Mouse (Mus musculus) thymus, adult 2 months (tissue): ENCODE measurements around the gene Apoo. TPM values are rescaled to one million over a fixed set of nuclear protein-coding genes. Genes with fewer than 3 reads are reported as not detected.
"Not testable (repeated sequence)": the region's sequence is repeated elsewhere in the genome, so short reads cannot be mapped to it uniquely, and the experiment has no call there.

Experiments
- DNase-seq: peaks from one replicate; pipeline ENCODE4 v3.0.0; 2021
- H3K27ac ChIP-seq: fragments of 200-500 bp; 2 replicates; pipeline ENCODE4 v1.5.1; 2012; ENCODE audit warnings: low read length, control low read depth; ENCODE audit not compliant: control insufficient read depth, insufficient read depth
- H3K27me3 ChIP-seq: fragments of 200-500 bp; 2 replicates; pipeline ENCODE4 v1.6.1; 2012; ENCODE audit warnings: mild to moderate bottlenecking, low read length, moderate library complexity, mixed read lengths; ENCODE audit not compliant: control insufficient read depth, insufficient read depth
- H3K36me3 ChIP-seq: fragments of 200-500 bp; 2 replicates; pipeline ENCODE4 v1.6.1; 2012; ENCODE audit warnings: mild to moderate bottlenecking, low read length, moderate library complexity; ENCODE audit not compliant: control insufficient read depth, insufficient read depth
- H3K4me1 ChIP-seq: fragments of 200-500 bp; replicated peaks from 2 replicates; pipeline ENCODE4 v1.6.1; 2012; ENCODE audit warnings: low read length; ENCODE audit not compliant: control insufficient read depth, insufficient read depth
- H3K4me3 ChIP-seq: fragments of 200-500 bp; 2 replicates; pipeline ENCODE4 v1.5.1; 2012; ENCODE audit warnings: mild to moderate bottlenecking, low read length, control low read depth, moderate library complexity; ENCODE audit not compliant: control insufficient read depth, insufficient read depth
- CTCF ChIP-seq: fragments of 200-500 bp; IDR thresholded peaks from 2 replicates; pipeline ENCODE4 v1.5.1; 2012; ENCODE audit warnings: mild to moderate bottlenecking, control low read depth, low read length, moderate library complexity, borderline replicate concordance; ENCODE audit not compliant: control insufficient read depth, poor library complexity, insufficient read depth; ENCODE audit errors: extremely low read depth
- POLR2A ChIP-seq: fragments of 200-500 bp; IDR thresholded peaks from 2 replicates; pipeline ENCODE4 v1.6.1; 2012; ENCODE audit warnings: mild to moderate bottlenecking, low read length, control low read depth, moderate library complexity; ENCODE audit not compliant: control insufficient read depth, poor library complexity, insufficient read depth; ENCODE audit errors: extremely low read depth
- WGBS: fragments of 180-500 bp; shearing (Covaris S2); methylation state at CpG from one replicate; pipeline ENCODE4 v1.1.7; 2018; 5-methylcytosine and 5-hydroxymethylcytosine counted together
- polyA plus RNA-seq: library from polyadenylated mRNA; depleted of rRNA; stranded (reverse); fragments of >200 nt; gene quantifications from 2 replicates; pipeline ENCODE4 v1.2.3, GENCODE M21; 2012

Gene Apoo
- polyA plus RNA-seq, 1 experiment = 6.9 TPM

DNA sequence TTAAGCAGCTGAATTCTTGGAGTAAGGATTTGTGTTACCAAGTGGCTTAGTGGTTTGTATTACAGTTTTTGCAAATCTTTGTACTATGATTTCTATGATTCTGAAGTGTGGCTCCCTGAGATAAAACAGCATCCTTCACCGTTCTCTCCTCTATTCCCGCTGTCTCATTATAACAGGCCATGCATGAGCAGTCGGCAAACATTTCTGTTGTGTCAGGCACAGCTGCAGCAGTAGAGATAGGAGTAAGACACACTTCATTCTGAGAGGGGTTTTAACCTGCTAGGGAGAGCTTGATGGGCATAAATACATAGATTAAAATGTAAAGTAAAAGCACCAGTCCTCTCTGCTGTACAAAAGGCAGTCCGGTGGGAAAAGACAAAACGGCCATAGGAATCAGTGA lies 11.8 kb downstream of the Apoo start:
- DNase-seq = no peak
- Histone ChIP-seq H3K4me1 (no peaks in the 10 kb centered on the region), H3K27ac (no peak overlapping the region), H3K4me3 (no peak overlapping the region), H3K36me3 (no peaks in the 10 kb centered on the region), H3K27me3 (no peaks in the 10 kb centered on the region)
- TF ChIP-seq CTCF (no peak), POLR2A (no peak)
- WGBS = 95% methylated on average over 5 of the region's 5 CpGs

DNA sequence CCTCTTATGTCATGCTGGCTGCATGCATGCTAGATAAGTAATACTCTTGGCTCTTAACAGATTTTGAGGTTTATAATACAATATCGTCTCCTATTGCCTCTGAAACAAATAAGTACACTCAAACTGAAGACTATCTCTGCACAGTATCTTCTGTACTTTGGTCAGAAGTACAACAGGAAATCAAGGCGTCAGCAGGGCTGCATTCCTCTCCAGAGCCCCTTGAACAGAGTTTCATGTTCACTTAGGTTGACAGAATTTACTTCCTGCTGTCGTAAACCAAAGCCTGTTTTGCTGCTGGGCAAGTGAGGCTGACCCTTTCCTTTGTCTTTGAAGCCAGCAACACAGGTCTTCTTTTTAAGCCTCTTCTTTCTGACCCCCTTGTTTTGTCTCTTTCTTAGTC lies 42.1 kb downstream of the Apoo start:
- Histone ChIP-seq H3K36me3 (no peaks in the 10 kb centered on the region), H3K27me3 (no peaks in the 10 kb centered on the region), H3K4me1 (no peaks in the 10 kb centered on the region), H3K27ac (no peak overlapping the region), H3K4me3 (no peak overlapping the region)
- 17% methylated on average over 3 of the region's 3 CpGs for WGBS
- TF ChIP-seq CTCF = no peak
- DNase-seq = no peak

DNA sequence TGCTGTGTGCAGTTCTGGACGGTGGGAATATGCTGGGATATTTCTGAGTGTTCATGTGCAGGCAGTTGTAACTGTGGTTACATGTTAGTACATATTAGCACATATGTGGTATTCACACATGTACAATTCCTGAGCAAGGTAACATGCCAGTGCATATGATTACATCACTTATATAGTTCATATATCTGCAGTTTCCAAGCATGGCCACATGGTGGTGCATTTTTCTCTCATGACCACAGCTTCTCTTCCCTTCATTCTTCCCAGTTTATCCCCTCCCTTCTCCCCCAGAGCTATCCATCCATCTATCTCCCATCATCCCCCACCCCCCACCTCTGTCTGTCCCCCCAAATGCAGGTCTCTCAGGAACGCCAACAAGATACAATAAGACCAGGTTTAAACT lies 53.3 kb downstream of the Apoo start:
- H3K4me3 ChIP-seq = no peak overlapping the region
- TF ChIP-seq CTCF = no peak
- TF ChIP-seq POLR2A = no peak
- no peaks in the 10 kb centered on the region for H3K27me3 ChIP-seq
- no peaks in the 10 kb centered on the region for H3K36me3 ChIP-seq
- no peaks in the 10 kb centered on the region for H3K4me1 ChIP-seq
- 96% methylated on average over 2 of the region's 2 CpGs for WGBS
- H3K27ac ChIP-seq = no peak overlapping the region
- no peak for DNase-seq

DNA sequence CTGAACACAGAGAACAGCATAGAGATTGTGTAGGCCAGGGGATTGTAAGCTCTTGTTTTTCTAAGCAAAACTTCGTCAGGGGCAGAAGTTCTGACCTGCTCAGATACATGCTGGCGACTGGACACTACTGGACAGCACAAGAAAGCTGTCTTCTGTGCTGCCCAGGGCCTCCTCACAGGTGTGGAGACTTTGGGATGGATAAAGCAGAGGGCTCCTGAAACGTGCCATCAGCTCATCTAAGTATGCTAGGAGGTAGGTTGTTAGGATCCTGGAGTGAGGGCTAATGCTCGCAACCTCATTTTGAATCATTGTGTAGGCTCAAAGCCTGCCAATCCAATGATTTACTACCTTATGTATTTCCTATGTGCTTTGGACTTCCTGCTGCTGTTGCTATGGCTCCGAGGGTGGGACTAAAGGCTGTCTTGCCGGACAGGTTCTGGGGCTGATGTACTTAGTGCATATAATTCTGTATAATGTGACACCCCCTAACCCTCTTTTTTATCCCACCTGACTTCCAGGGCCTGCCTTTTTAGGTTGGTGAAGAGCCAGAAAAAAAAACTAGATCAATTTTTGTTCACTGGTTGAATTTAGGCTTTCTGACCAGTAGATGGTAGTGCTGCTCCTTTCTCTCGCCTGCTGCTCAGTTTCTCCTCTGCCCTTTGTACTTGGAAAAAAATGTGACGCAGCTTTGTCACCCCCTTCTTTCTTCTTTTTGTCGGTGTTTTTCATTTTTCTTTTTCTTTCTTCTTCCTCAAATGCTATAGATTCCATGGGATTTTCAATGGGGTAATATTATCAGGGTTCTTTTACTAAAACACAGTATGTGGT lies 64.8 kb downstream of the Apoo start:
- Histone ChIP-seq H3K27me3 (no peaks in the 10 kb centered on the region), H3K4me3 (no peak overlapping the region), H3K36me3 (no peaks in the 10 kb centered on the region), H3K27ac (no peak overlapping the region), H3K4me1 (no peaks in the 10 kb centered on the region)
- DNase-seq = peak; percentile 4
- no peak for TF ChIP-seq POLR2A
- no peak for TF ChIP-seq CTCF
- WGBS = 40% methylated on average over 9 of the region's 9 CpGs

DNA sequence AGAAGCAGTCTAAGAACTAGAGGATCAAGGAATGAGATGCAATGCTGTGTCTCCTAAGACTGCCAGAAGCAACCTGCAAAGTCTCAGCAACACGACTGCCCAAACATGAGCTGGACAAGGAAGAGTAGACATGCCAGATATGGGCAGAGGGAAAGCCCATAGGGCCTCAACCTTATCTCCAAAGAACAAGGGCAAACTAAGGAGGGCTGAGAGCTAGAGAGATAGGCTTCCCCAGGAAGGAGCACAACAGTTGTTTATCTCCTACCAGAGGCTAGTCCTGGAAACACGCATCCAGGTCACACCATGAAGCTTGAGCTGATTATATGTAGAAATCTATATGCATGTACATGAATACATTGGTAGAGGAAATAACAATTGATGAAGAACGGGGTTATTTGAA lies 78.5 kb downstream of the Apoo start:
- not testable (repeated sequence) for H3K36me3 ChIP-seq, H3K4me1 ChIP-seq, DNase-seq, H3K27me3 ChIP-seq, H3K27ac ChIP-seq, H3K4me3 ChIP-seq
- WGBS = no CpG with 5 or more reads among the region's 3 CpGs

DNA sequence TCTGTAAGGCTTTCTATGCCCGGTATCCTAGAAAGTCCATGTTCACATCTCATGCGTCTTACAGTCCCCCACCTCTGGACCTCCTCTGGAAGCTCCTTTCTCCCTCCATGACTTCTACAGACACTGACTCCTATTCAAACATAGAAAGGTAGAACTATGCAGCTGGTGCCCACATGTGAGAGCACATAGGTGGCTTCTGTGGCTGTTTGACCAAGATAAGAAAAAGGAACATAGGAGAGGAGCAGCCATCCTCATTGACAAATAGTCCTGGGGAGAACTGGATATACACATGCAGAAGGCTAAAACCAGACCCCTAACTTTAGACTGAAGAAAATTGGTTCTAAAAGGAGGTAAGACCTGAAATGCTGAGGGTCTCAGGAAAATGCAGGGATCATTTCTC lies 79.1 kb downstream of the Apoo start:
- 100% methylated on average over 2 of the region's 2 CpGs for WGBS
- not testable (repeated sequence) for H3K36me3 ChIP-seq, H3K4me3 ChIP-seq, H3K27me3 ChIP-seq, H3K4me1 ChIP-seq, H3K27ac ChIP-seq, DNase-seq

DNA sequence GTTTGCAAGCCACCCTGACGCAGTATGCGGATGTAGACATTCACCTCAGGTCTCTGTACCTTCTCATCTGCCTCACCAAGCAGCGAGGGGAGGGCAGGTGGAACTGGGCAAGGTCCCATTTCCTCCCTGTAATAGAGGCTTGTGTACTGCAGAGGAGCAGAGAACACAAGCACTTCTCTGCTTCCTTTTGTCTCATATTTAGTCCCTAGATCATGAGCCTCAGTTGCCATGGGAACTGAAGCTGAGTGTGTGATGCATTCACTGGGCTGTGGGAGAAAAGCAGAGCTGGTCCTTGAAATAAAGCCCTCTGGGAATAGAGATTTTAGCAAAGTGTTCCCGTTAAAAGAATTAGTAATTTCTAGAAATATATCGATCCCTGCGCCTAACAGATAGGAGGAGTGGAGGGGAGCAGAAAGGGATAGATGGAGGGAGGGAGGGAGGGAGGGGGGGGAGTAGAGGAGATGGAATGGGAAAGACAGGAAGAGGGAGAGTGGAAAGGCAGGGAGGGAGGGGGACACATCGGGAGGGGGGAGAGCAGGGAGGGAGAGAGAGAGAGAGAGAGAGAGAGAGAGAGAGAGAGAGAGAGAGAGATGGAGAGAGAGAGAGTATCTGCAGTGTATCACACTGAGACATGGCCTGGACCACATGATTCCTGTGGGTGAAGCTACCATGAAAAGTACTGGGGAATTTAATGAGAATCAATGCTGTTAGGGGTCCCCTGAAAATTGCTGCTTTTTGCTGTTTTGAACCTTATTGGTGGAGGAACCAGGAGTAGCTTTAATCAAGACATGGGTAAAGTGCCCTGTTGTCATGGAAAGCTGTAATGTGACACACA lies 83.3 kb downstream of the Apoo start:
- WGBS = no CpG with 5 or more reads among the region's 7 CpGs
- not testable (repeated sequence) for H3K27ac ChIP-seq, H3K27me3 ChIP-seq, DNase-seq, H3K4me1 ChIP-seq, H3K4me3 ChIP-seq, H3K36me3 ChIP-seq
